Comparison of ENCODE assay signal across 8 mouse cellular contexts in genomic region chr8:30923301-30924159, GRCm38 (mm10).
DNase-seq lines count a peak whose midpoint lies in the region; ATAC-seq lines count a peak whose summit lies in the region.

No protein-coding gene starts in this region.

- no peaks in the 10 kb centered on the region for H3K36me3 ChIP-seq in hindbrain, embryonic 15.5 days

- H3K4me1 ChIP-seq in hindbrain, embryonic 15.5 days (replicated peaks) = peaks cover 16% of the 10 kb centered on the region

- H3K27ac ChIP-seq in hindbrain, embryonic 15.5 days (replicated peaks) = peak overlapping the region; percentile 75

- peak; percentile 68 for DNase-seq in adipocyte (ENCODE audit: low spot score)
- peak; percentile 66 for DNase-seq in cerebellum, adult 9-10 months
- peak; percentile 46 to 91 for DNase-seq in frontal cortex, adult 2 months (ENCODE audit: extremely low spot score in 1 of 2, low spot score in 1 of 2)
- DNase-seq in layer of hippocampus, postnatal 14 days (ENCODE audit: low spot score in 2 of 2) = peak; percentile 69 to 87
- DNase-seq in lung, postnatal 25 days (ENCODE audit: low spot score) = peak; percentile 39
- peak; percentile 79 for DNase-seq in right cerebral cortex, postnatal 14 days
- DNase-seq in thymus, postnatal 36 days = no peak

- H3K4me2 ChIP-seq in hindbrain, embryonic 15.5 days = peak overlapping the region; percentile 40

- H3K4me3 ChIP-seq in hindbrain, embryonic 15.5 days = no peak overlapping the region

- H3K9me3 ChIP-seq in hindbrain, embryonic 15.5 days = no peaks in the 10 kb centered on the region

- ATAC-seq in hindbrain, embryonic 15.5 days (ENCODE audit: low FRiP score, low read depth) = peak; percentile 90

- no peaks in the 10 kb centered on the region for H3K27me3 ChIP-seq in hindbrain, embryonic 15.5 days

- WGBS in hindbrain, embryonic 15.5 days = 30% methylated on average over 18 of the region's 18 CpGs

- no peak overlapping the region for H3K9ac ChIP-seq in hindbrain, embryonic 15.5 days

Comparison
In these comparisons a context has a peak if more than half of its experiments do, and no peak if none do; other contexts are left out.
1. DNase-seq: peak in adipocyte (single experiment), cerebellum, adult 9-10 months (single experiment), frontal cortex, adult 2 months (2 of 2), layer of hippocampus, postnatal 14 days (2 of 2), lung, postnatal 25 days (single experiment) and right cerebral cortex, postnatal 14 days (single experiment); none in thymus, postnatal 36 days (0 of 2).